Comparison of ENCODE assay signal across 8 mouse cellular contexts in genomic region chr9:120778423-120778822, GRCm38 (mm10).
DNase-seq lines count a peak whose midpoint lies in the region; ATAC-seq lines count a peak whose summit lies in the region.

No protein-coding gene starts in this region.

- H3K4me1 ChIP-seq in forebrain, embryonic 10.5 days = peaks cover 22% of the 10 kb centered on the region
- no peaks in the 10 kb centered on the region for H3K4me1 ChIP-seq in forebrain, embryonic 15.5 days

- no peak overlapping the region for H3K4me2 ChIP-seq in forebrain, embryonic 15.5 days (replicated peaks)

- H3K4me3 ChIP-seq in forebrain, embryonic 10.5 days = no peak overlapping the region
- no peak overlapping the region for H3K4me3 ChIP-seq in forebrain, embryonic 15.5 days

- WGBS in forebrain, embryonic 10.5 days = 73% methylated on average over 2 of the region's 2 CpGs
- WGBS in forebrain, embryonic 15.5 days = 69% methylated on average over 2 of the region's 2 CpGs

- H3K9ac ChIP-seq in forebrain, embryonic 15.5 days (replicated peaks) = no peak overlapping the region

- peak overlapping the region; percentile 68 for H3K27ac ChIP-seq in forebrain, embryonic 10.5 days
- H3K27ac ChIP-seq in forebrain, embryonic 15.5 days (replicated peaks) = no peak overlapping the region

- DNase-seq in forebrain, embryonic 10.5 days (ENCODE audit: extremely low spot score, low spot score) = no peak
- DNase-seq in heart, adult 11 months = peak; percentile 99
- DNase-seq in kidney, adult 9 months = peak; percentile 77
- DNase-seq in lung, postnatal 14 days = peak; percentile 34
- DNase-seq in embryo, embryonic 10 days (ENCODE audit: low spot score) = no peak
- DNase-seq in layer of hippocampus, postnatal 14 days (ENCODE audit: low spot score in 2 of 2) = no peak
- DNase-seq in testis, postnatal 10 days (ENCODE audit: low spot score) = no peak

- ATAC-seq in forebrain, embryonic 15.5 days (replicated peaks) = no peak

- no peaks in the 10 kb centered on the region for H3K36me3 ChIP-seq in forebrain, embryonic 10.5 days (replicated peaks)
- no peaks in the 10 kb centered on the region for H3K36me3 ChIP-seq in forebrain, embryonic 15.5 days

- H3K9me3 ChIP-seq in forebrain, embryonic 10.5 days = no peaks in the 10 kb centered on the region
- no peaks in the 10 kb centered on the region for H3K9me3 ChIP-seq in forebrain, embryonic 15.5 days

- H3K27me3 ChIP-seq in forebrain, embryonic 10.5 days (ENCODE audit: poor library complexity, severe bottlenecking) = no peaks in the 10 kb centered on the region
- H3K27me3 ChIP-seq in forebrain, embryonic 15.5 days = no peaks in the 10 kb centered on the region

Comparison
In these comparisons a context has a peak if more than half of its experiments do, and no peak if none do; other contexts are left out.
1. DNase-seq: peak in heart, adult 11 months (single experiment), kidney, adult 9 months (single experiment) and lung, postnatal 14 days (single experiment); none in forebrain, embryonic 10.5 days (single experiment), embryo, embryonic 10 days (single experiment), layer of hippocampus, postnatal 14 days (0 of 2) and testis, postnatal 10 days (single experiment).